Comparison of ENCODE assay signal across 8 mouse cellular contexts in genomic region chr13:83737826-83738527, GRCm38 (mm10).
A peak's percentile ranks its signal among the peaks of the same experiment; 100 is the strongest.
DNase-seq lines count a peak whose midpoint lies in the region; ATAC-seq lines count a peak whose summit lies in the region.

No protein-coding gene starts in this region.

- no peak overlapping the region for H3K27ac ChIP-seq in brown adipose tissue, adult 24 weeks (replicated peaks; ENCODE audit: low read depth, low read length)
- peak overlapping the region; percentile 97 for H3K27ac ChIP-seq in forebrain, embryonic 14.5 days (ENCODE audit: low read depth, low read length)

- no peak for ATAC-seq in forebrain, embryonic 14.5 days

- H3K9ac ChIP-seq in forebrain, embryonic 14.5 days (ENCODE audit: low read length): peak overlapping the region; percentile 99

- under 1% methylated on average over 27 of the region's 27 CpGs for WGBS in forebrain, embryonic 14.5 days

- H3K27me3 ChIP-seq in forebrain, embryonic 14.5 days (replicated peaks; ENCODE audit: control insufficient read depth, insufficient read depth, low read length): no peaks in the 10 kb centered on the region
- H3K27me3 ChIP-seq in megakaryocyte, embryonic 14.5 days (replicated peaks): peaks cover 75% of the 10 kb centered on the region

- H3K4me1 ChIP-seq in brown adipose tissue, adult 24 weeks (ENCODE audit: control insufficient read depth, insufficient read depth, insufficient read length, low read length): no peaks in the 10 kb centered on the region
- H3K4me1 ChIP-seq in forebrain, embryonic 14.5 days (ENCODE audit: control insufficient read depth, insufficient read depth, low read length): peaks cover 2% of the 10 kb centered on the region; the same call in 1 of the 2 replicates
- peaks cover 38% of the 10 kb centered on the region for H3K4me1 ChIP-seq in megakaryocyte, embryonic 14.5 days

- peak overlapping the region; percentile 83 for H3K4me2 ChIP-seq in forebrain, embryonic 14.5 days (ENCODE audit: low read length)

- H3K36me3 ChIP-seq in forebrain, embryonic 14.5 days (ENCODE audit: control insufficient read depth, insufficient read depth, low read length): peaks cover 59% of the 10 kb centered on the region
- H3K36me3 ChIP-seq in megakaryocyte, embryonic 14.5 days (replicated peaks; ENCODE audit: low read length): no peaks in the 10 kb centered on the region

- H3K9me3 ChIP-seq in forebrain, embryonic 14.5 days (replicated peaks; ENCODE audit: control insufficient read depth, low read length): no peaks in the 10 kb centered on the region
- H3K9me3 ChIP-seq in megakaryocyte, embryonic 14.5 days: no peaks in the 10 kb centered on the region

- DNase-seq in kidney, postnatal 10 days: peak; percentile 20
- DNase-seq in kidney, adult 11 months: no peak
- DNase-seq in forebrain, embryonic 14.5 days (ENCODE audit: low spot score): peak; percentile 73
- no peak for DNase-seq in T-cell, adult 2 months (ENCODE audit: low spot score)
- DNase-seq in adipocyte (ENCODE audit: low spot score): no peak
- no peak for DNase-seq in lung, postnatal 4 days

- H3K4me3 ChIP-seq in brown adipose tissue, adult 24 weeks (ENCODE audit: insufficient read depth, low read depth, low read length): peak overlapping the region; percentile 12; the same call in 1 of the 2 replicates
- peak overlapping the region; percentile 78 for H3K4me3 ChIP-seq in forebrain, embryonic 14.5 days (ENCODE audit: low read depth, low read length)
- H3K4me3 ChIP-seq in megakaryocyte, embryonic 14.5 days (replicated peaks): peak overlapping the region; percentile 93

Comparison
In these comparisons a context has a peak if more than half of its experiments do, and no peak if none do; other contexts are left out.
1. DNase-seq: peak in kidney, postnatal 10 days (single experiment) and forebrain, embryonic 14.5 days (single experiment); none in kidney, adult 11 months (single experiment), T-cell, adult 2 months (single experiment), adipocyte (single experiment) and lung, postnatal 4 days (0 of 2).
2. H3K4me3 ChIP-seq: peak in every context shown above with its lines; median percentile 93 in megakaryocyte, embryonic 14.5 days; 78 in forebrain, embryonic 14.5 days; 12 in brown adipose tissue, adult 24 weeks.